Mouse (Mus musculus) megakaryocyte-erythroid progenitor cell, adult 5-6 weeks (primary cell): ENCODE measurements around the gene Aplp1. TPM values are rescaled to one million over a fixed set of nuclear protein-coding genes. Genes with fewer than 3 reads are reported as not detected.

Experiments used
- ATAC-seq: replicated peaks from 2 replicates; pipeline ENCODE4 v1.8.0; 2016; ENCODE audit warnings: mild to moderate bottlenecking, inconsistent platforms; ENCODE audit not compliant: severe bottlenecking, poor library complexity, low FRiP score, low TSS enrichment
- total RNA-seq, 2 experiments: library from RNA; stranded (forward) in 1 of 2; stranded (reverse) in 1 of 2; fragments of 200-1000, 215-1000 nt in 1 of 2; fragments of >200 nt in 1 of 2; fragmentation: Nextera tagmentation in 1 of 2; gene quantifications; 2 replicates each; pipeline ENCODE4 v1.2.3; 2014 to 2017

The Aplp1 gene
- total RNA-seq, 2 experiments from 2014 or later: not detected

DNA sequence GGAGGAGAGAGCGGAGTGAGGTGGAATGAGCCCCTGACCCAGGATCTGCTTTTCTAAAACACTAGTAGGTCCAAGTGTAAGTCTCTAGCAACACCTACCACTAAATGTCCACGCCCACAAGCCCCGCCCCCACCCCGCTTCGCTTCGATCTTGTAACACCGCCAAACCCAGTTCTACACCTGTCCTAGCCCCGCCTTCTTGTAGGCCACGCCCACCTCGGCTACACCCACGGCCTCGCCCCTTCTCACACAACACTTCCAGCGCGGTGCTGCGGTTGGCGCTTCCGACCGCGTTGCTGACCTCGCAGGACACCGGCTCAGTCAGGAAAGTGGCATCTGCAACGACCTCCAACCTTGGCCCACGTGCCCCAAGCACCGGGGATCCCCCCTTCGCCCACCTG lies 8.4 kb upstream of the Aplp1 start:
- ATAC-seq: peak; percentile 50

DNA sequence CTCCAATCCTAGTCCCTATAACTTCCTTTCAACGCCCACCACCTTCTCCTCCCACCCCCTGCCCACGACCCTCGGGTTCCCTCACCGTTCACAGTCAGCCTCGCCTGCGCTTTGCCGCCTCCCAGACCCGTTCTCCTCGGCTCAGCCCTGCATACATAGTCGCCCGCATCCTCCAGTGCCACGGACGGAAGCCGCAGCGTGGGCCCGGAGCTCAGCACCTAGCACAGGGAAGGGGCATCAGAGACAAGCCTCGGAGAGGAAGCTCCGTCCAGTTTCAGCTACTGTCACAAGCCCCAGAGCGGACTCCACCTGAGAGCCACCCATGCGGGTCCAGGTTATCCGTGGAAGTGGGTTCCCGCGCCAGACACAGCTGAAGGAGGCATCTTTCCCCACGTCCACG lies 8.0 kb upstream of the Aplp1 start:
- no peak for ATAC-seq

DNA sequence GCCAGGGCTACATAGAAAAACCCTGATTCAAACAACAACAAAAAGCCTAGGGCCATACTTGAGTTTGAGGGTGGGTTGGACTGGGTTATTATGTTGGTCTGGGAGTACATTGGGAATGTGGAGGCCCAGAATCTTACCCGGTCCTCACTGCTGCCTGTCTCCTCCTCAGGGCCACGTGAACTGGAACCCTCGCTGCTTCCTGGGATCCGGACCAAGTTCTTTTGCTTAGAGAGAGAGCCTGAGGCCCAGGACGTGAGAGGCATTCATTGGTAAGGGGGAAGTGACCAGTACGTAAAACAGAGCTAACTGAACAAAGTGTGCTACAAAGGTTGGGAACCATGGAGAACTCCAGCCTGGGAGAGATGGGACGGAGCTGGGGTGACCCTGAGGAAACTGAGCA lies 4.9 kb upstream of the Aplp1 start:
- ATAC-seq: no peak

DNA sequence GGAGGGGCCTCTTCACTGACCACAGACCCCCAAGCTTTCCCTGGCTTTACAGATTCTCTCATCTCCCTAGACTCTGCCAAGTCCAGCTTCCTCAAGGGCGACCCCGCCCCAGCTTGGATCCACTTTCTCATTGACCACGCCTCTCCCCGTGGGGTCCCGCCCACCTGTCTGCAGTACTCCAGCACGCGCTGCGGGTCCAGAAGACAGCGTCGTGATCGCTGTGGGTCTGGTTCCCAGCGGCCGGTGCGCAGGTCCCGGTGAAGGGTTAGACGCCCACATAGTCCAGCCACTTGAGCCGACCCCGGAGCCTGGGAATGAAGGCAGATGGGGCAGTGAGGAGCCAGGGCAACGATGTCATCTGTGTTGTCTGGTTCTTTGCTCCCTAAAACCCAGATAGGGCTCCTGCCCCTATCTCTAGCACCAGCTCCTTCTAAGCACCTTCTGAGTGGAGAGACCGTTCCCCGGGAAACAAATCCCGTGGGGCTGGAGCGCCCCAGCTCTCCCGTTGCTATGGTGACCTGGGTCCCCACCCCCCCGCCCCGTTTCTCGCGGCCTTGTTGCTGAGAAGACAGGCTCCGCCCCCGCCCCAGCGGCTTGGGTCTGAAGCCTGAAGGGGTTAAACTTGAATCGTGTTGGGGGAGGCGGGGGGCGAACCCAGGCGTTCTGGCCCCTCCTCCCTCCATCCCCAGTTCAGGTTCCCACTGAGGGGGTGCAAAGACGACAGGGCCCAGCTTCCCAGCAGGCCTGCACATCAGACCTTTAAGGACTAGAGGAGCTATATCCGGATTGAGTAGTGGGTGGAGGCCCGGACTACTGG lies 973 bp downstream of the Aplp1 start:
- no peak for ATAC-seq

DNA sequence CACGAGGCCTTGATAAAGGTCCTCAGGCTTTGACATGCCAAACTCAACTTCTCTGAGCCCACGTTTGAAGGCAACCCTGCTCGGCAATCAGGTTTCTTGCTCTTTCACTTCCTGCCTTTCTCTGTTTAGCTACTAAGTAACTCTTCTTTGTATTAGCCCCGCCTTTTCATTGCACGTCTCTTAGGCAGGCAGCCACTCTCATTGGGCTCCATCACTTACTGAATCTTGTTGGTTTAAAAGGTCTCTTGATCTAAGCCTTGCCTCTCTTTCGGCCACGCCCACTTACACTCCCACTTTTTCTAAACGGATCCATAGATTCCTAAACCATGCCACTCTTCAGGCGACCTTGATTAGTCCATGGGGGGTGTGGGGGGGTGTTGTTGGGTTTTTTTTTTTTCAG lies 1.6 kb downstream of the Aplp1 start:
- ATAC-seq: no peak

DNA sequence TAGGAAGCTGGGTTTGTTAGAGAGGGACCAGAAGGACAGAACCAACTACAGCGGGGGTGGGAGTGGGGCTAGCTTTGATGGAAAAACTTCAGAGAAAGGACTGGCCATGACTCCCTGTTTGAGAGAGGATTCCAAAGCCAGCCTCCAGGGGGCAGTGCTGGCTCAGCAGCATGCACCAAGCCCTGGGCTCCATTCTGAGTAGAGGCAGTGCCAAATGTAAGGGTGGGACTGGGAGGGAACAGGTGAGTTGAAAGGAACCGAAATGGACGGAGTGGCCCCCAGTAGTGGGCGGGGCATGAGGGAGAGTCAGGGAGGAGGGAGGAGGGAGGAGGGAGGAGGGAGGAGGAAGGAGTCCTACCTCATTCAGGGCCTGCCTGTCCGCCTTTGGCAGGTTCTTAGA lies 4.6 kb downstream of the Aplp1 start:
- peak; percentile 62 for ATAC-seq

DNA sequence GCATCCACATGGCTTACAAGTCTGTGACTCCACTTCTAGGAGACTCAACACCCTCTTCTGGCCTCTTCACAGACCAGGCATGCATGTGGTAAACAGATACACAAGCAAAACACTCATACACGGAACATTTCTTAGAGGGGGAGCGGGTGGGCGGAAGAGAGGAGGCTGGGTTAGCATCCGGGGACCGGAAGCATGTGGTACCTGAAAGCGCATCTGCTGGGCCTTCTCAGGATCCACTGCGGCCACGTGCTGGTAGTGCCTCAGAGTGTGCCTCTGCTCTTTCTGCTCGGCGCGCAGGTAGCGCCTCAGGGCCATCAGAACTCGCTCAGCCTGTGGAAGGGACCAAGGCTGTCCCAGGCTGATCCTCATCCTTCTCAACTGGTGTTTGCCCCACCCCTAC lies 5.6 kb downstream of the Aplp1 start:
- no peak for ATAC-seq

DNA sequence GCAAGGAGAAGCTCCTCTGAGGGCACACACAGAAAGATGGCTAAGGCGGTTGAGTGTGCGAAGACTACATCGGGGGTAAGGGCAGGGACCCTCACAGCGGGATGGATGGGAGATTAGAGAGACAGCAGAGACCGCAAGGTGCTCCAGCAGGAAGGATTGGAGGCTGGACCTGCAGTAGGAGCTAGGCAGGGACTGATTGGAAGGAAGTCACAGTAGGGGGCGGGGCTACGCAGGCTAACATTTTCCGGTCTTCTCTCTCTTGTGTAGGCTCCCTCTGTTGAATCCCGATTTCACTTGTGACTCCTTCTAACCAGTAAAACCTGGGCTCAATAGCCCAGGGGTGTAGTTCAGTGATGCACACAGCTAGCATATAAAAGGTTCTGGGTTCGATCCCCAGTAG lies 8.5 kb downstream of the Aplp1 start:
- no peak; the same call in 1 of the 2 replicates for ATAC-seq

DNA sequence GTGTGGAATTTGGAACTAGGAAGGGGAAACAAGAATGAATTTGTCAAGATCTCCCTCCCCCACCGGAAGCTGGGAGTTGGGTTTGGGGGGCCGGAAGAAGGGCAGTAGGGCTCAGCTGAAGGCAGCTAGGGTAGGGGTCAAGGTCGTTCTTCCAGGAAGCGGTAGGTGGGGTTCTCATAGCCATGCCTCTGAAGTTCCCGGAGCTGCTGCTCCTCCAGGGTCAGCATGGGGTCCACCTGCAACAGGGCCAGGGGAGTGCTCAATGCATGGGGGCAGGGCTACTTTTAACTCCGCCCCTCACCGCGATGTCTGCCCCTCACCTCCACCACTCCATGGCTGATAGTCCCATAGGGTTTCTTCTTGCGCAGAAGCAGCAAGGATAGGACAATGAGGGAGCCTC lies 10.2 kb downstream of the Aplp1 start:
- no peak for ATAC-seq

DNA sequence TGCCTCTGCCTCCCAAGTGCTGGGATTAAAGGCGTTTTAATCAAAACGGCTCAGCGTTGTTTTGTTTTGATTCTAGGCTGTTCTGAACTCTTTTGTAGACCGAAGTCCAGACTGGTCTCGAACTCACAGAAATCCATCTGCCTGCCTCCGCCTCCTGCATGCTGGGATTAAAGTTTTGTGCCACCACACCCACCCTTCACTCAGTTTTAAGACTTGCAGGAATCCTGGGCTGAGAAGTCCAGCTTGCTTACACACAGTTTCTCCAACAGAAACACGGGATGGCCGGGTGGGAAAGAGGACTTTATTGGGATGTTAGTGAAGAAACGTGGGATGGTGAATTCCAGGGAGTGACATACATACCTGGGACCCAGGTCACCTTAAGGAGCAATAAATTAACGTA lies 10.6 kb downstream of the Aplp1 start:
- ATAC-seq: no peak

DNA sequence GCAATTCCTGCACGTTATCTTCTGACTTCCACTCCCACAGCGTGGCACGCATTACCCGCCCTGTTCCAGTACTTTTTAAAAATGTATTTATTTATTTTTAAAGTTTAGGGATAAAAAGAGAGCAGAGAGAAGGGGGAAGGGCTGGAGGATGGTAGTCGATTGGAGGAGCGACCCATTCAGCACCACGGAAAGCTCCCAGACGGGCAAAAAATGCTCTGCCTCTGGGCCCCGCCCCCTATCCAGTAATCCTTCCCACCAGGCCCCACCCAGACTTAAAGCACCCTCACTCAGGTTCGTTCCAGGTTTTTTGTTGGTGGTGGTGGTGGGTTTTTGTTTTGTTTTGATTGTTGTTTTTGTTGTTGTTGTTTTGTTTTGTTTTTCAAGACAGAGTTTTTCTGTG lies 11.1 kb downstream of the Aplp1 start:
- peak; percentile 68; the same call in 1 of the 2 replicates for ATAC-seq

DNA sequence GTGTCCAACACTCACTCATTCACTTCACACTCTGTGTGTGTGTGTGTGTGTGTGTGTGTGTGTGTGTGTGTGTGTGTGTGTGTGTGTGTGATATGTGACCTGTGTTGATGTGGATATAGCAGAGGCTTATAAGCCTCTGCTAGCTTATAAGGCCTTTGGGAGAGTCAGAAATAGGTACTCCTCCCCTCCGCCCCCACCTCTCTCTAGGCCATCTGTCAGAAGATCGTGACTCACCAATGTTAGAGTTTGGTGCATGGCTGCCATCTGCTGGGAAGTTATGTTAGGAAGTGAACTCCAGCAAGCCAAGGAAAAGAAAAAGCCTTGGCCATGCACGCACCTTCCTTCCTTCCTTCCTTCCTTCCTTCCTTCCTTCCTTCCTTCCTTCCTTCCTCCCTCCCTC lies 13.5 kb downstream of the Aplp1 start:
- no peak for ATAC-seq

DNA sequence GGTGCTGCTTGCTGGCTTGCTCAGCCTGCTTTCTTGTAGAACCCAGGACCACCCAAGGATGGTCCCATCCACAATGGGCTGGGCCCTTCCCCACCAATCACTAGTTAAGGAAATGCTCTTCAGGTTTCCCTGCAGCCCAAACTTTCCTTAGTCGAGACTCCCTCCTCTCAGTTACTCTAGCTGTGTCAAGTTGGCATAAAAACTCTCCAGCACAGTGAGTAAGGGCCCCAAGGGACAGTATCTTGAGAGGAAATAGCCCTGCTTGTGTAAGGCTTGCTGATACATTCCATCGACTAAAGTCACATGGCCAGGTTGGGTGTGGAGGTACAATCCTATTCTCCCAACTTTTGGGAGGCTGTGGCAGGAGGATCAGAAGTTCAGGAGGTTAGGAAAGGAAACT lies 15.1 kb downstream of the Aplp1 start:
- ATAC-seq: no peak

DNA sequence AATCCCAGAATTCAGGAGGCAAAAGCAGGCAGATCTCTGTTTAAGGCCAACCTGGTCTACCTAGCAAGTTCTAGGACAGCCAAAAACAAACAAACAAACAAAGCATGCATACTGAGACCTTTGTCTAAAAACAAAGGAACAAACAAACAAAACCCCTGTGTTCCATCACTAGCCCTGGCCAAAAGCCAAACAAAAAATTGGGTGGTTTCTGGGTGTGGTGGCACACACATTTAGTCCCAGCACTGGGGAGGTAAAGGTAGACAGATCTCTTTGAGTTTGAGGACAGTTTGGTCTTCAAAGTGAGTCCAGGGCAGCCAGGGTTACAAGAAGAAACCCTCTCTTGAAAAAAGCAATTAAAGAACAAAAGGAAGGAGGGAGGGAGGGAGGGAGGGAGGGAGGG lies 16.0 kb downstream of the Aplp1 start:
- no peak for ATAC-seq

DNA sequence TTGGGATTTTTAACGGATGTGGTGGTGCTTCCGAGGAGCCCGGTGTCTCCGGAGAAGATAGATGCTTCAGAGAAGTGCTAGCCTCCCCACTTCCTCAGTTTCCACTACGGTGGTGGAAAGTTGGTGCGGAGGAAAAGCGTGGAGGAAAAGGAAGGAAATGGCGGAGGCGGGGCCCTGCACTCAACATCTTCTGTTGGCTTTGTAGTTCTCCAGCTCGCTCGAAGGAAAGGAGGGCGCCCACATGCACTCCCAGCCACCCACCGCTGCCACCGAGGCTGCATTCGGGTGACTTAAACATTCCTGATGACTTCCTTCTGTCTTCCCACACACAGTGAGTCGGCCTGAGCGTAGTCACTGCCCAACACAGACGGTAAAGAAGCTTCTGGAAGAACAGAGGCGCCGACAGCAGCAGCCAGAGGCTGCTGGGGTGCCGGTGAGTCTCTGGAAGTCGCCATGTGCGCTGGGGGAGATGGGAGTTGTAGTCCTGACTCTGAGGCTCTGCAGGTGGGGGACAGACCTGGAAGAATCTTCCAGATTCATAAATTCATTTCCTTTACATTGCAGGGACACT lies 22.2 kb downstream of the Aplp1 start:
- ATAC-seq: no peak

DNA sequence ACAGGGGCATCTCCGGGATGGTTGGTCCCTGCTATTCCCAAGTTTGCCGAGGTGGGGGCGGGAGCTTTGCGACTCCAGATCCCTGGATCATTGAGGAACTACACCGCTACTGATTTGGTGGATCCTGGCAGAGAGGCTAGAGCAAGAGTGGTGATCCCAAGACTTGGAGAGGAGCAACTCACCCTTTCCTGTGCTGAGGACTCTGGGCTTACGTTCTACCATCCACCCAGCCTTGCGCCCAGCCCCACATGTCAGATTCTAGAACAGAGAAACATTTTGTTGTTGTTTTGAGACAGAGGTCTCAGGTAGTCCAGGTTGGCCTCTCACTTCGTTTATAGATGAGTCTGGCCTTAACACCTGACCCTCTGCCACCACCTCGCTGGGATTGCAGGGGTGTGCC lies 22.8 kb downstream of the Aplp1 start:
- no peak for ATAC-seq

DNA sequence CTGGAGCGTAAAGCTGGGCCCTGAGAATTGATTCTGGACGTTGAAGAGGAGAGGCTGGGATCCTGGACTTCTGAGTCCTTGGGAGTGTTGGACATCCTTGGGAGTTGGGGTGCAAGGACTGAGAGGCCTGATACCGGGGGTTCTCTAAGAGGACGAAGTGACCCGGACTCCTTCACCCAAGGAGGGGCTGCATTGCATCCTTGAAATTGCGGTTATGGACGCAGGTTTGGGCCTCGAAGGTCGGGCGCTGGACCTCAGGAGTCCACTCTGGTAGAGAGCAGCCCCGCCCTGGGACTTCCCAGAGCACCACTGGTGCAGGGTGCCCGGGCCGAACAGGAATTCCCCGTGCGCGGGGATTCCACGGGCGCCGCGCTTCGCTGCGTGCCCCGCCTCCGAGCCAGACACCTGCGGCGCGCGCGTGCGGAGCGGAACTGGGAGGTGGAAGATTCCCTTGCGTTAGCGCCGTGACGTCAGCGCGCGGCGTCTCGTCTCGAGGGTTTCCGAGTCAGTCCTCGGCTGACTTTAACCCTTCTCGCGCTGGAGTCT lies 23.4 kb downstream of the Aplp1 start:
- peak; percentile 66 for ATAC-seq

DNA sequence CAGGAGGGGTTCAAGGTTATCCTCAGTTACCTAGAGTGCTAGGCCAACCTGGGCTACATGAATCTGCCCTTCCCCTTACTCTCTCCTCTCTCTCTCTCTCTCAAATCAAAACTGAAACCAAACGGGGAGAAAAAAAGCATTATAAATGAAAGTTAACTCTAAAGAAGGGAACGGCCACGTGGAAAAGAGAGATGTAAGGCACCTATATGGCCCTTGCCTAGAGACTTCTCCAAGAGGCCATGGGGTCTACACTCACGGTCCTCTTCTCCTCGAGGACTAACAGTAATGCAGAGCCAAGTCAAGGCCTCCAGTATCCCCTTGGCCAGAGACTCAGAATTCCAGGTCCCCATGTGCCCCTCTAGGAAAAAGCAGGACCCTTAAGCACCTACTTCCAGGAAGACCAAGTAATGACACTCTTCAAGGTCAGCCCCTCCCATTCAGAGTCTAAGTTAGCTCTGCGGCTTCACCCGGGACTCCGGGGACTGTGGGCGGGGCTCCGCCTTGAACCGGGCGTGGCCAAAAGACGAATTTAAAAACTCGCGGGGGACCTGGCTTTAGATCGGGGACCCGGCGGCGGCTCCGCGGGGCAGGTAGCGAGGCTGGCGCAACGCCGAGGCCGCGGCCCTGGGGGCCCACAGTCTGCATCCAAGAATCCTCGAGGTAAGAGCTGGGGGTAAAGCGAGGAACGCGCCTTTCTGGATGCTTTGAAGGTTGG lies 24.0 kb downstream of the Aplp1 start, which contains the start of gene Nfkbid:
TSS of gene Nfkbid (plus strand) at position 558 of the 715 bp plus-strand sequence.
- ATAC-seq: peak; percentile 55

DNA sequence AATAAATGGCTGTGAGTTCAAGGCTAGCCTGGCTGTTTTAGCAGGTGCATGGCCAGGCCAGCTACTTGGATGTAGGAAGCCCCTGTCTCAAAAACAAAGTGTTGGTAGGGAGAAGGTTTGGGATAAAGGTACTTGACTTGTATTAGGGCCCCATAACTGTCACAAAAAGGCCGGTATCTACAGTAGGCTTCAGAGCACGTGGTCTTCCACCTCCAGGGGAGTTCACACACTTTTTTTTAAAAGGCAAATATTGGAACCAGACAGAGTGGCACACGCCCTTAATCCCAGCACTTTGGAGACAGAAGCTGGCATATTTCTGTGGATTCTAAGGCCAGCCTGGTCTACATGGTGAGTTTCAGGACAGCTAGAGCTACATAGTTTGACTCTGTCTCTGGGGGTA lies 24.7 kb downstream of the Aplp1 start:
- ATAC-seq: no peak
